Mouse (Mus musculus) testis, postnatal 10 days (tissue): ENCODE measurements around the gene Trim14.

Source experiments
- DNase-seq: peaks from one replicate; pipeline ENCODE4 v3.0.0; 2021; ENCODE audit warnings: low spot score

Trim14 gene

GRCm38 (mm10) chr4:46527558-46527926, 8.4 kb downstream of the Trim14 start:
- DNase-seq, result peak; percentile 43

GRCm38 (mm10) chr4:46526798-46527557, 9.0 kb downstream of the Trim14 start:
- DNase-seq, result no peak

- DNase-seq, result no peak
These were observed 9.7 kb downstream of the Trim14 start for GRCm38 (mm10) chr4:46526226-46526625.

- DNase-seq, result no peak
These were observed 12.6 kb downstream of the Trim14 start for GRCm38 (mm10) chr4:46523324-46523723.

- no peak for DNase-seq
These were observed 14.5 kb downstream of the Trim14 start for GRCm38 (mm10) chr4:46521457-46521856.

- no peak for DNase-seq
These were observed 15.4 kb downstream of the Trim14 start for GRCm38 (mm10) chr4:46520491-46520890.

- peak; percentile 93 for DNase-seq
These were observed 28.0 kb downstream of the Trim14 start for GRCm38 (mm10) chr4:46507736-46508460.

GRCm38 (mm10) chr4:46506801-46507610, 28.9 kb downstream of the Trim14 start:
- peak; percentile 98 for DNase-seq

- no peak for DNase-seq
These were observed 30.4 kb downstream of the Trim14 start for GRCm38 (mm10) chr4:46505361-46506057.

GRCm38 (mm10) chr4:46503881-46504280, 32.1 kb downstream of the Trim14 start:
- no peak for DNase-seq

- no peak for DNase-seq
These were observed 33.1 kb downstream of the Trim14 start for GRCm38 (mm10) chr4:46502606-46503502.

GRCm38 (mm10) chr4:46498976-46499375, 37.0 kb downstream of the Trim14 start:
- peak; percentile 70 for DNase-seq

- no peak for DNase-seq
These were observed 37.4 kb downstream of the Trim14 start for GRCm38 (mm10) chr4:46498511-46498910.

GRCm38 (mm10) chr4:46497286-46497892, 38.6 kb downstream of the Trim14 start:
- peak; percentile 83 for DNase-seq

- no peak for DNase-seq
These were observed 40.4 kb downstream of the Trim14 start for GRCm38 (mm10) chr4:46495543-46495942.

GRCm38 (mm10) chr4:46493071-46493470, 42.9 kb downstream of the Trim14 start:
- no peak for DNase-seq

- DNase-seq, result peak; percentile 96
These were observed 46.7 kb downstream of the Trim14 start, which contains the start of gene Nans for GRCm38 (mm10) chr4:46489028-46489925. Gene Nans (plus strand): TSS chr4:46489248.

- peak; percentile 62 for DNase-seq
These were observed 48.6 kb downstream of the Trim14 start for GRCm38 (mm10) chr4:46487348-46487747.

- DNase-seq, result peak; percentile 75
These were observed 50.1 kb downstream of the Trim14 start for GRCm38 (mm10) chr4:46485696-46486417.
